Mouse (Mus musculus): ENCODE measurements around the gene Usp21. TPM values are rescaled to one million over a fixed set of nuclear protein-coding genes. Genes with fewer than 3 reads are reported as not detected.

Usp21 gene
- total RNA-seq, 2 experiments from 2014 or later = 66.9 to 70.5 TPM

- DNase-seq = no peak
Observed at GRCm38 (mm10) chr1:171239992-171240744, 47.6 kb downstream of the Usp21 start.

GRCm38 (mm10) chr1:171238463-171238862 lies 49.3 kb downstream of the Usp21 start:
- no peak for DNase-seq

GRCm38 (mm10) chr1:171237438-171237837 lies 50.4 kb downstream of the Usp21 start:
- DNase-seq = no peak

- DNase-seq = no peak
Observed at GRCm38 (mm10) chr1:171235791-171236190, 52.0 kb downstream of the Usp21 start.

GRCm38 (mm10) chr1:171234538-171234937 lies 53.3 kb downstream of the Usp21 start:
- no peak for DNase-seq

GRCm38 (mm10) chr1:171234126-171234525 lies 53.7 kb downstream of the Usp21 start, which contains the start of gene Fcer1g:
Gene Fcer1g (minus strand): TSS chr1:171234365.
- DNase-seq = no peak

GRCm38 (mm10) chr1:171232800-171233730 lies 54.7 kb downstream of the Usp21 start:
- DNase-seq = no peak

GRCm38 (mm10) chr1:171232348-171232747 lies 55.4 kb downstream of the Usp21 start:
- no peak for DNase-seq

Other genes with a start within 250 kb of the Usp21 start
- gene Fcgr3, start 223.1 kb downstream of the Usp21 start, total RNA-seq (2021) = 10 to 100 TPM in 1 of 2 experiments, 1 to 10 TPM in 1; 9.7 to 10.4 TPM
- 1 to 10 TPM in 1 of 2 experiments, under 1 TPM in 1; 0.92 to 1.8 TPM for gene Cfap126, start 174.1 kb downstream of the Usp21 start, total RNA-seq (2021)
- gene Sdhc, start 137.4 kb downstream of the Usp21 start, total RNA-seq (2021) = 100 to 1,000 TPM; 191 to 202 TPM
- gene Mpz, start 137.3 kb downstream of the Usp21 start, total RNA-seq (2021) = not detected
- 10 to 100 TPM; 39.4 to 42.3 TPM for gene Pcp4l1, start 91.7 kb downstream of the Usp21 start, total RNA-seq (2021)
- under 1 TPM; 0.20 to 0.25 TPM for gene Nr1i3, start 74.0 kb downstream of the Usp21 start, total RNA-seq (2021)
- gene Tomm40l, start 65.5 kb downstream of the Usp21 start, total RNA-seq (2021) = 10 to 100 TPM; 72.4 to 80.2 TPM
- gene Apoa2, start 62.9 kb downstream of the Usp21 start, total RNA-seq (2021) = 1 to 10 TPM in 1 of 2 experiments, not detected in 1; 1.2 TPM
- gene Fcer1g, start 53.6 kb downstream of the Usp21 start, total RNA-seq (2021) = 10 to 100 TPM; 13.5 to 15.2 TPM
- 10 to 100 TPM; 15.1 to 15.5 TPM for gene Adamts4, start 37.6 kb downstream of the Usp21 start, total RNA-seq (2021)
- gene Ndufs2, start 36.6 kb downstream of the Usp21 start, total RNA-seq (2021) = 100 to 1,000 TPM; 275 to 286 TPM
- gene B4galt3, start 17.7 kb downstream of the Usp21 start, total RNA-seq (2021) = 10 to 100 TPM; 68.5 to 76.8 TPM
- 10 to 100 TPM; 28.0 to 31.4 TPM for gene Ppox, start 6.8 kb downstream of the Usp21 start, total RNA-seq (2021)
- gene Ufc1, start 7.0 kb upstream of the Usp21 start, total RNA-seq (2021) = 100 to 1,000 TPM; 101 to 112 TPM
- gene Dedd, start 41.2 kb upstream of the Usp21 start, total RNA-seq (2021) = 10 to 100 TPM; 36.5 to 41.3 TPM
- gene Nit1, start 57.7 kb upstream of the Usp21 start, total RNA-seq (2021) = 10 to 100 TPM; 45.9 to 49.5 TPM
- 100 to 1,000 TPM; 160 to 166 TPM for gene Pfdn2, start 57.7 kb upstream of the Usp21 start, total RNA-seq (2021)
- 1 to 10 TPM; 4.1 to 4.7 TPM for gene Klhdc9, start 72.8 kb upstream of the Usp21 start, total RNA-seq (2021)
- gene Nectin4, start 82.1 kb upstream of the Usp21 start, total RNA-seq (2021) = 1 to 10 TPM; 3.6 to 4.7 TPM
- 1 to 10 TPM; 2.0 to 2.1 TPM for gene Arhgap30, start 101.0 kb upstream of the Usp21 start, total RNA-seq (2021)
- gene Usf1, start 123.3 kb upstream of the Usp21 start, total RNA-seq (2021) = 100 to 1,000 TPM; 114 to 132 TPM
- 1 to 10 TPM; 4.1 to 5.9 TPM for gene Tstd1, start 130.9 kb upstream of the Usp21 start, total RNA-seq (2021)
- 1 to 10 TPM; 5.0 to 6.6 TPM for gene F11r, start 149.5 kb upstream of the Usp21 start, total RNA-seq (2021)
- 1 to 10 TPM; 6.8 to 7.1 TPM for gene Alyref2, start 215.5 kb upstream of the Usp21 start, total RNA-seq (2021)
- gene Itln1, start 247.3 kb upstream of the Usp21 start, total RNA-seq (2021) = not detected